Mouse (Mus musculus): ENCODE measurements around the gene Trpm2. TPM values are rescaled to one million over a fixed set of nuclear protein-coding genes. Genes with fewer than 3 reads are reported as not detected.
A peak's percentile ranks its signal among the peaks of the same experiment; 100 is the strongest.
"Not testable (repeated sequence)": the region's sequence is repeated elsewhere in the genome, so short reads cannot be mapped to it uniquely, and the experiment has no call there.

Gene Trpm2
- 10 to 100 TPM; 37.9 to 40.8 TPM for total RNA-seq (2021)
- long read RNA-seq, full-length matches to known transcripts, result 2 of 8 reads
- long read RNA-seq, partial matches to known transcripts, result 5 of 8 reads
- long read RNA-seq, other reads (novel, unspliced or antisense), result 1 of 8 reads

GRCm38 (mm10) chr10:77970481-77970880, at the start of gene Trpm2:
Trpm2 (minus strand) TSS chr10:77970563.
- DNase-seq (ENCODE audit: low spot score in 2 of 2), result no peak

DNA sequence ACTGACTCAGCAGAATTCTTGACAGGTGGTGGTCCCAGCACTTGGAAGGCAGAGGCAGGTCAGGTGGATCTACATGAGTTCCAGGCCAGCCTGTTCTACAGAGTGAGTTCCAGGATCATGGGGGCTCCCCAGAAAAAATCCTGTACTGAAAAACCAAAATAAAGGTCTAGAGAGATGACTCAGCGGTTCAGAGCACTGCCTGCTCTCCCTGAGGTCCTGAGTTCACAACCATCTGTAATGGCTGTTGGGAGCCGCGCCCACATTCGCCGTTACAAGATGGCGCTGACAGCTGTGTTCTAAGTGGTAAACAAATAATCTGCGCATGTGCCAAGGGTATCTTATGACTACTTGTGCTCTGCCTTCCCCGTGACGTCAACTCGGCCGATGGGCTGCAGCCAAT, 49.6 kb upstream of the Trpm2 start:
- not testable (repeated sequence) for DNase-seq (ENCODE audit: low spot score in 2 of 2)

GRCm38 (mm10) chr10:78019291-78019690, 48.9 kb upstream of the Trpm2 start:
- DNase-seq (ENCODE audit: low spot score in 2 of 2), result no peak

GRCm38 (mm10) chr10:78018797-78019203, 48.4 kb upstream of the Trpm2 start:
- DNase-seq (ENCODE audit: low spot score in 2 of 2), result peak in 1 of 2 experiments; percentile 83

GRCm38 (mm10) chr10:78016366-78016765, 46.0 kb upstream of the Trpm2 start:
- no peak for DNase-seq (ENCODE audit: low spot score in 2 of 2)

GRCm38 (mm10) chr10:78015489-78015888, 45.1 kb upstream of the Trpm2 start:
- DNase-seq (ENCODE audit: low spot score in 2 of 2), result no peak

- no peak for DNase-seq (ENCODE audit: low spot score in 2 of 2)
These were observed 42.5 kb upstream of the Trpm2 start for GRCm38 (mm10) chr10:78012661-78013495.

GRCm38 (mm10) chr10:78011116-78011515, 40.8 kb upstream of the Trpm2 start:
- DNase-seq (ENCODE audit: low spot score in 2 of 2), result not testable (repeated sequence)

GRCm38 (mm10) chr10:78010335-78010734, 40.0 kb upstream of the Trpm2 start:
- no peak for DNase-seq (ENCODE audit: low spot score in 2 of 2)

DNA sequence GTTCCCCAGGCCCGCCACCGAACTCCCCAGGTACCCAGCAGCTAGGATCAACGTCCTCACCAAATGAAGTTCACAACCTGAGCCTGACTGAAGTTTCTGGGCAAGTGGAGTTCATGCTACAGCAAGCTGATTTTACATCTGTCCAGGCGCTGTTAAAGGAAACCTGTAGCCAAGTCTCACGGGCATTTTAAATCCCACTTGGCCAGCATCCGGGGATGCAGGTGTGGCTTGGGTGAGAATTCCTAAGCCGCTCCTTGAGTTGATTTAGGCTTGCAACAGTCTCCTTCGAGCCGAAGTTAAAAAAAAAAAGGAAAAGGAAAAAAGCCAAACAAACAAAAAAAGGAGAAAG, 39.6 kb upstream of the Trpm2 start, which contains the start of gene Pfkl:
Pfkl (minus strand) TSS at position 139 of the 349 bp plus-strand sequence.
- DNase-seq (ENCODE audit: low spot score in 2 of 2), result no peak

GRCm38 (mm10) chr10:78009184-78009944, 39.0 kb upstream of the Trpm2 start:
- peak; percentile 90 to 96 for DNase-seq (ENCODE audit: low spot score in 2 of 2)

GRCm38 (mm10) chr10:78008169-78008568, 37.8 kb upstream of the Trpm2 start:
- DNase-seq (ENCODE audit: low spot score in 2 of 2), result no peak

DNA sequence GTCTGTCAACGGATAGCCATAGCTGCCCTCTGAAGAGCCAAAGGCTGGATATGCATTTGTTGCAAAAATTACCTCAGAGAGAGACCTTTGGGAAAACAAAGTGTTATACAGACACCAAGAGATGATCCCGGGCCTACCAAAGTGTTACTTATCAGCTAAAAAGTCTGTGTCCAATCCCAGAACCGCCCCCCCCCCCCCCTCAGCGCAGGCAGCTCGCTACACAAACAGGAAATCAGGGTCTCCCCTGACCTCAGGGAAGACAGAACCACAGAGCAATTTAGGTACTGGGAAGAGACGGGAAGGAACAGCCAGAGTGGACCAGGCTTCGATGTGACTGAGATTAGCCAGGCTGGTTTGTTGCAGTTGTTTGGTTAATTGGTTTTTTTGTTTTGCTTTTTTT, 36.8 kb upstream of the Trpm2 start:
- no peak for DNase-seq (ENCODE audit: low spot score in 2 of 2)

- no peak for DNase-seq (ENCODE audit: low spot score in 2 of 2)
These were observed 35.6 kb upstream of the Trpm2 start for GRCm38 (mm10) chr10:78005791-78006438.

DNA sequence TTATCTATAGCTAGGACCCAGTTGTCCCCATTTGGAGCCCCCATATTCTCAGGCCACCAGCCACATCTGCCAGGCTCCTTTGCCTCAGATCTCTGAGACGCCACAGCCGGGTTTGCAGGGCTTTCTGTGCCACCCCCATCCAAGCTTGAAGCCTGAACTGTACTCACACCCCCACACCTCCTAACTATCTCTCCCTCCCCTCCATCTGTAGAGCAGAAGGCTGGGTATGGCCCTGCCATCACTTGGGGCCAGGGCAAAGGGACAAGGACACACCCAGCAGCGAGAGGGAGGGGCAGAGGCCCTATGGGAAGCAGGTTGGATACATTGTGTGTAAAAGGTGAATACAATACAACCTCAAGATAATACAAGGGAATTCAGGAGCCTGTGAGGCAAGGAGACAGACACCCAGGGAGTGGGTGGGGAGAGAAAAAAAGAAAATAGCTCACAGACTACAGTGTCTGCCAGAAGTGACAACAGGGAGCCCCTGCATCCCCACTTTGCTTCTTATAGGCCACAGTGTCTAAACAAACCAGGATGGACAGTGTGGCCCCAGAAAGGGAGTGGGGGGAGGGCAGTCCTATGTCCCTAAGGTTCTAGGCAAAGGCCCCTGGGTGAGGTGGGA, 34.2 kb upstream of the Trpm2 start:
- peak in 1 of 2 experiments; percentile 75 for DNase-seq (ENCODE audit: low spot score in 2 of 2)

GRCm38 (mm10) chr10:78002316-78002715, 32.0 kb upstream of the Trpm2 start:
- DNase-seq (ENCODE audit: low spot score in 2 of 2), result peak in 1 of 2 experiments; percentile 39

DNA sequence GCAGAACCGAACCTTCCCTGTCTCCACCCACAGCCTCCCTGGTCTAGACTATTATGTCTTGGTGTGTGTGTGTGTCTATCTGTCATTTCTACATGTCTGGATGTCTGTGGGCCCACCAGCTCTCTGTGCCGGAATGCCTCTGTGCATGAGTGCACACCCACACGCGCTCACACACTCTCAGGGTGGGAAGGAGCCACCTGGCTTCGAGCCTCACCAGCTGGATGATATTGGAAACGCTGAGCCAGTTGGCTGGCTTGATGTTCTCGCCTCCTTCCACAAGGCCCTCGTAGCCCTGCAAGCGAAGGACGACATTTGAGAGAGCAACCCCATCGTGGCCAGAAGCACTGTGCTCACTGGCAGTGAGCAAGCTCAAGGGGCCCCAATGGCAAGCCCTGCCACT, 31.4 kb upstream of the Trpm2 start:
- DNase-seq (ENCODE audit: low spot score in 2 of 2), result peak; percentile 93 to 96

DNA sequence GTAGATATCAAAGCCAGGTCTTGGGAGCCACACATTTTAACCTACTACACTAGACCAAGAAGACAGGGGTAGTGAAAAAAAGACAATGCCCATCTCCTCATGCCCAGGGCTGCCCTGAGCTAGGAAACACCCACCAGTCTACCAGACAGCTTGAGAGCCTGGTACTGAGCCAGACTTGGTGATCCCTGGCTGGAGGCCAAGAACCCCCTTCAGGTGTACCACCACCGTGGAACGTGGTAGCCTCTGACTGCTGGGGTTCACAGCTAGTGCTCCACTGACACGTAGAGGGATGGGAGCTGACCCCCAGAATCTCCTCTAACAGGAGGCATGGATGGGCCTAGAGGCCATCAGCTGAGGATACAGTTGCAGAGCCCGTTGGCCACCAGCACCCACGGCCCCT, 29.8 kb upstream of the Trpm2 start:
- DNase-seq (ENCODE audit: low spot score in 2 of 2), result no peak

GRCm38 (mm10) chr10:77995639-77996038, 25.3 kb upstream of the Trpm2 start:
- DNase-seq (ENCODE audit: low spot score in 2 of 2), result no peak

DNA sequence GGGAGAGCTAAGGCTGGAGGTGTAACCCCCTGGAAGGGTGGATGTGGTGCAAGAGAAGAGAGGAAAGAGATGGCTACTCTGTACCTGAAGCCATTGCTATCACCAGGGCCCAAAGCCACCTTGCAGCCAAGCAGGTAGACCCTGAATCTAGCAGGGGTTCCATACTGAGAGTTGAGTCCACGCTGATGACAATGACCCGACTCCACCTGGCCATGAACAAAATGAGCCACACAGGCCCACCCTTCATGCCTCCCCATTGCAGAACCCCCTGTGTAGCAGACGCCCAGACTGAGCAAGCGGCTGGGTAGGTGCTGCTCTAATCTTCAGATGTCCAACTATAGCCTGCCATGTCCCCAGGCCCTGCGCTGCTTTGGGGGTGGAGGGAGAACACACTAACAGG, 15.4 kb upstream of the Trpm2 start:
- DNase-seq (ENCODE audit: low spot score in 2 of 2), result no peak

DNA sequence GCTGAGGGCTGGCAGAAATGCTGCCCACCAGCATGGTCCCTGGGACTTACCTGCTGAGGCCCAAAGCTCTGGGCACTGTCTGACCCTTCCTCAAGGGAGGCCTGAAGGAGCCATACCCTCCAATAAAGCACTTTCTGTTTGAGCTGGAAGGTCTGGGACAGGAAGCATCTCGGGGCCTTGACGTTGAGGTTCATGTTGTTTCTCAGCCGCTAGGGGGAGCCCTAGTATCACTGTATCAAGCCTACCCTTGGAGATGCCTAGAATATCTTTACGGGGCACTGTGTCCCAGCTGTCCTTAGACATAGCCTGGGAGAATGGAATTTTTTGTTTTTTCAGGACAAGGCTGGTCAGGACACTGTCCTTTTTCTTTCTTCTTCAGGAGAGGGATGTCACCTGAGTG, 14.3 kb upstream of the Trpm2 start:
- DNase-seq (ENCODE audit: low spot score in 2 of 2), result peak; percentile 63 to 86

Data from layer of hippocampus, adult 18-20 months (tissue).